Mouse (Mus musculus): ENCODE results near the gene 4930535I16Rik. TPM values are rescaled to one million over a fixed set of nuclear protein-coding genes. Genes with fewer than 3 reads are reported as not detected.

4930535I16Rik gene
- total RNA-seq, 2 experiments from 2014 or later, result not detected

DNA sequence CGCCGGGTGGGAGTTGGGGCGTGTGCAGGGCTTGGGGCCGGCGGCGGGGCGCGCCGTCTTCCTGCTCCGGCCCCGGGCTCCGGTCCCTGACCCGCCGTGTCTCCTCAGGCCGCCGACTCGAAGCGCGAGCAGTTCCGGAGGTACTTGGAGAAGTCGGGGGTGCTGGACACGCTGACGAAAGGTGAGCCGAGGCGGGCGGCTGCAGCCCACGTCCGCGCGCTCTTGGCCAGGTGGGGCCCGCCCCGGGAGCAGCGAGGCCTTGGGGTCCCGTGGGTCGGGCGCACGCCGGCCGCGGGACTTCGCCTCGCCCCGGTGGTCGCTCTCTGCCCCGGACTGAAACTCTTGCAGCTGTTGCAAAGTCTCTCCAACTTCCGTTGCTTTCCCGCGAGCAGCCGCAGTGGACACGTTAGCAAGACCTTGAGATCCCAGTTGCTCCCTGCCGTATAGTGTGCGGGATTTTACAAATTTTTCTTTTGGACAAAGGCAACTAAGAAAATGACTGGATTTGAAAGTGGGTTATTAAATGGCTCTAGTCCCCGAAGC is 12.6 kb downstream of the 4930535I16Rik start:
- peak; percentile 0; the same call in 1 of the 2 replicates for ATAC-seq (ENCODE audit: poor library complexity, severe bottlenecking)

- peak; percentile 99 for ATAC-seq (ENCODE audit: poor library complexity, severe bottlenecking)
Observed at GRCm38 (mm10) chr4:123904333-123905125, 13.3 kb downstream of the 4930535I16Rik start, which contains the start of gene Mycbp. Mycbp (plus strand) TSS chr4:123904832.

GRCm38 (mm10) chr4:123903432-123903831 is 14.4 kb downstream of the 4930535I16Rik start:
- no peak for ATAC-seq (ENCODE audit: poor library complexity, severe bottlenecking)

GRCm38 (mm10) chr4:123898696-123899095 is 19.1 kb downstream of the 4930535I16Rik start:
- ATAC-seq (ENCODE audit: poor library complexity, severe bottlenecking), result peak; percentile 62; the same call in 1 of the 2 replicates

DNA sequence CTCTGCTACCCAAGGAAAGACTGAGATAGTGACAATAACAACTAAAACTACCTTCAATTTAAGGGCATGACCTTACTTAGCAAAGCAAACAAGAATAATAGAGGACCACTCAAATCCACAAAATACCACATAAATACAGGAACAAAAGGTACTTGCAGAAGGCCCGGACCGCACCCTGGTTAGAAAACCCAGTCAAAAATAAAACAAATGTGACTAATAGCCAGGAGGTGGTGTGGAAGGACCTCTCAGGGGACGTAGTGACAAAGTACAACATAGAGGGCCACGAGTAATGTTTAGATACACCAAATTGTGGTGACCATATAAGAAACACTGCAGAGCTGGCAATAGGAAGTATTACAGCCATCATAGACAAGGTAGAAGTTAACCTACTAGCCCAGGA is 23.5 kb downstream of the 4930535I16Rik start:
- no peak for ATAC-seq (ENCODE audit: poor library complexity, severe bottlenecking)

- ATAC-seq (ENCODE audit: poor library complexity, severe bottlenecking), result no peak
Observed at GRCm38 (mm10) chr4:123893726-123894125, 24.1 kb downstream of the 4930535I16Rik start.

Other genes starting within 250 kb of the 4930535I16Rik start
- 130 and 137 TPM in 2 replicates for gene Macf1, start 233.7 kb downstream of the 4930535I16Rik start, total RNA-seq (2015)
- 192 and 219 TPM in 2 replicates for gene Macf1, start 233.7 kb downstream of the 4930535I16Rik start, total RNA-seq (2017)
- 109 and 130 TPM in 2 replicates for gene Ndufs5, start 199.8 kb downstream of the 4930535I16Rik start, total RNA-seq (2015)
- 110 and 139 TPM in 2 replicates for gene Ndufs5, start 199.8 kb downstream of the 4930535I16Rik start, total RNA-seq (2017)
- gene Akirin1, start 167.7 kb downstream of the 4930535I16Rik start, total RNA-seq (2015), result 74.3 and 79.4 TPM in 2 replicates
- 34.1 and 35.0 TPM in 2 replicates for gene Akirin1, start 167.7 kb downstream of the 4930535I16Rik start, total RNA-seq (2017)
- not detected in 2 replicates for gene Rhbdl2, start 130.1 kb downstream of the 4930535I16Rik start, total RNA-seq (2015)
- not detected in 2 replicates for gene Rhbdl2, start 130.1 kb downstream of the 4930535I16Rik start, total RNA-seq (2017)
- not detected in 2 replicates for gene 4933427I04Rik, start 58.3 kb downstream of the 4930535I16Rik start, total RNA-seq (2015)
- not detected in 2 replicates for gene 4933427I04Rik, start 58.3 kb downstream of the 4930535I16Rik start, total RNA-seq (2017)
- 24.5 and 29.8 TPM in 2 replicates for gene Mycbp, start 13.2 kb downstream of the 4930535I16Rik start, total RNA-seq (2015)
- 12.5 and 17.8 TPM in 2 replicates for gene Mycbp, start 13.2 kb downstream of the 4930535I16Rik start, total RNA-seq (2017)
- 39.6 and 44.8 TPM in 2 replicates for gene Rragc, start 576 bp downstream of the 4930535I16Rik start, total RNA-seq (2015)
- 47.6 and 55.2 TPM in 2 replicates for gene Rragc, start 576 bp downstream of the 4930535I16Rik start, total RNA-seq (2017)

Measured in megakaryocyte, adult 5-6 weeks (primary cell).